Mouse (Mus musculus): ENCODE data around the gene Mettl18. TPM values are rescaled to one million over a fixed set of nuclear protein-coding genes. Genes with fewer than 3 reads are reported as not detected.
"Not testable (repeated sequence)": the region's sequence is repeated elsewhere in the genome, so short reads cannot be mapped to it uniquely, and the experiment has no call there.

Gene Mettl18
- 1 to 10 TPM; 3.3 to 4.8 (median 4.0) TPM for total RNA-seq (2022)

DNA sequence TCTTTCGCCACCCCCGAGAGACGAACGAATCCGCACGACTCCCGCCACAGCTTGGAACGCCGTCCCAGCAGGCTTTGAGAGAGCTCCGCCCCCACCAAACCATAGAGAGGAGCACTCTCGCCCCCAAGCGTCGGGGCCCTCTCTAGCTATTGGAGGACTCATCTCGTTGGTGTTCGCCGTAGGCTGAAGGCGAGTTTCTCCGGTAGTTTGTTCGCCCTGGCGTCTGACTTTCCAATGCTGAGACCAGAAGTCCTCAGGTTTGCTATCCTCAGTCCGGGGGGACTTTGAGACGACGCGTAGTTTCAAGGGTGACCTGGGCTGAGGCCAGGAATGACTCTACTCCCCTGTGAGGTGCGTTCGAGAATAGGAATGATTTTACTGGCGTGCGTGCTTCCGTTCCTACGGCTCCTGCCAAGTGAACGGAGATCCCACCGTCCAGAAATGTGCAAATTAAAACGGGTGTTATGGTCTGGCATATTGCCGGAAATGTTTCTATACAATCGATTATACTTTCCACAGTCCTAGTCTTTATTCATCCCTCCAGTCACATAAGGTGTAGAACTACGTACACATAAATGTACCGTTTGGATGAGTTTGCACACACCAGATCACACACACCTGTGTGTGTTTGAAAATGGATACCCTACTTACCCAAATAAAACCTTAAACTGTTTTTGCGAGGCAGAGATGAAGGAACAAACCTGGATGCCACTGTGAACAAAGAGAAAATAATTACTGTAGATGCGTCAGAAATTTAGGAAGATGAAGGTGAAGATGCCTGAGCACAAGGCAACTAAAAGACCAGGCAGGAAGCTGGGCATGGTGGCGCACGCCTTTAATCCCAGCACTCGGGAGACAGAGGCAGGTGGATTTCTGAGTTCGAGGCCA is at the start of gene Mettl18, which contains the start of gene BC055324:
Mettl18 (plus strand) TSS at position 169 of the 888 bp plus-strand sequence.
BC055324 (minus strand) TSS at position 76 of the 888 bp plus-strand sequence.
- peak; percentile 92 for DNase-seq (ENCODE audit: low spot score)

DNA sequence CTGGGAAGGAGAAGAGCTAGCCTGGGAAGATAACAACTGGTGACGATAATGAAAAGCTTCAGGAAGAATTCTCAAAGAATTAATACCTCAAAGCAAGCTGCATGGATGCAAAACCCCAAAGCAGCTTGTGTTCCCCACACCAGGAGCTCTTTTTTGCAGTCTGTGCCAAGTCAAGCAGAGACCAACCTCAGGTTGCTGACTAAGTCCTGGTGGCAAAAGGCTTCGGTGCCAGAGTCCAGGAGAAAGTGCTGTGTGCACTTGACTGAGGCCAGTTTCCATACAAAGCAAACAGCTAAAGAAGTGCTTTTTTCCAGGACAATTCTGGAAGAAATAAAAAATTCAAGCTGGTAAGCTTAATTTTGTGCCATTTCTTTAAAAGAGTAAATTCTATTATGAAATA is 41.3 kb upstream of the Mettl18 start:
- DNase-seq (ENCODE audit: low spot score), result no peak

DNA sequence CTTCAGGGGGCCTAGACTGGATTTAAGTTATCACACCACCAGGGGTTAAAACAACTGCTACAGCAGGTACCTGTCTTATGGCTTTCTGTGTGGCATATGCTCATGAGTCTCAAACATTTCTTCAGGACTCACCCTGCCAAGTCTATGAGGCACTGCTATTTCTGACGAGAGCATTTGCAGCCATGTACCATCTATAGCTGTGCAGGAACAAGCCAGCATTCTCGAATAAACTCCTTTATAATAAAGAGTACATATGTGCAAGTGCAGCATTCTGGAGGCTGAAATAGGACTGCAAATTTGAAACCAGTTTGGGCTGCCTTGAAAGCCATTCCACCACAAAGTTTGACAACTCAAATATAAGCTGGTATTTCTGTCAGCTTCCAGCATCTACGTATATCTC is 36.7 kb upstream of the Mettl18 start:
- no peak for DNase-seq (ENCODE audit: low spot score)

DNA sequence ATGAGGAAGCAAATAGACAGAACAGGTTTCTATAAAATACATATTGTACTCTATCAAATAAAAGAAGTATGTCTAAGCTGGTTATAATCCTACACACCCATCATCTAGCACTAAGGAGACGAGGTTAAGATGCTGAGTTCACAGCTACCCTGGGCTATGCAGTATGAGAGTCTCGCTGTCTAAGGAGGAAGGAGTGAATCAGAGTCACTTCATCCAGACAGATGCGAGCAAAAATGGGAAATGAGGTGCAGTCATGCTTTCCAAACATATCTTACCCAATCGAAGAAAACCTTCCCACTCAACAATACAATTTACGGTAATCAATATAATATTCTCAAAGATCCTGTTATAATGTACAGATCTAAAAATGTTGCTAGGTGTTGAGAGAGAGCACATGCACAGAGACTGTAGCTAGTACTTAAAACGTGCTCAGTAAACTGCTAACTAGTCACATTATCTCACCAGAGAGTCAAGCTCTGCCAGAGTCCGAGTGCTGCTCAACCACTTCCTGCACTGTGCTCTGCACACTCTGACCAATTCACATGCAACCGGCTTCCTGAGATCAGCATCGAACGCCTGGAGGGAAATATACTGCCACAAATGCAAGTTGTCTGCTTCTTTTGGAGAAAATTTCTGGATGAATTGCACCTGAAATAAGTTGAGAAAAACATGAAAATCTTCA is 30.5 kb upstream of the Mettl18 start:
- no peak for DNase-seq (ENCODE audit: low spot score)

DNA sequence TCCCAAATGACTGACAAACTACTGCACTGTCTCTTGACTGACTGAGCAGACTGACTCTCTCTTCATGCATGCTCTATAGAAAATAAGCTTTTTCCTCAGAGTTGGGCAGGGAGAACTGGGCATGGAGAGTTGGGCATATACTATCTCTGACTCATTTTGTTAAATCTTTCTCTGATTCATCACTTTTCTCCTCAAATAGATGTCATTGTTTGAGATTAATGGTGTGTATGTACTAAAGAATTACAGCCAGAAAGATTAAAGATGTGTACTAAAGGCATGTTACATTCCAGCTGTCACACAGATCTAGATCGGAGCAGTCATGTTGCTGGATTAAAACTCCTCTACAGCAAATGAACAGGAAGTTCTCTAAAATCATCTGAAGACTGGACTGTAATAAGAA is 20.2 kb upstream of the Mettl18 start:
- DNase-seq (ENCODE audit: low spot score), result no peak

DNA sequence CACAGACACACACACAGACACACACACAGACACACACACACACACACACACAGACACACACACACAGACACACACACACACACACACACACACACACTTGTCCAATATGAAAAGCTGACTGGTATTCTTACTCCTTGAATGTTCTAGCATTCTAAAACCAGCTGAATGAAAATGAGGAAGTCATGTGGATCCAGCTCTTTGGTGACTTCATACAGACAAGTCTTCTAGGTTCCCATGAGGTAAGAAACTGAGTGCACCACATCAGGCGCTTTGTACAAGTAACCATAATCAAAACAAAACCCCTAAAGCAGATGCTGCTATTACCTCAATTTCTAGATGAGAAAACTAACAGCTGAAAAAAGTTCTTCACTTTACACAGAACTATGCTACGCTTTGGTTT is 19.6 kb upstream of the Mettl18 start:
- no peak for DNase-seq (ENCODE audit: low spot score)

DNA sequence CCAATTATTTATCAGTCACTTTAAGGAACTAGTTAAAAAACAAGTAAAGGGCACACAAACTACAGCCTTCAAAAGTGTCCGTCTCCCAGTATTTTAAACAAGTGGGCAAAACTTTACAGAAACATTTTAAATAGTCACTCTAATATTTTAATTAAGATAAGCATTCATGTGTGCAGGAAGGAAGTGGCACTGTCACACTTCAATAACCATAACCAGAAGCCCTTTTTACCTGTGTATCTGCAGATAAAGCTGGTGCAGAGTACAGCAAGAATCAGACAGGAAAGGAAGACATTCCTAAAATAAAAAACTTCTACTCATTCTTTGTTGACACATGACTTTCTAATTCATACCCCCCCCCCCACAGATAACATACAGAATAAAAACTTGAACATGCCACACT is 18.2 kb upstream of the Mettl18 start:
- no peak for DNase-seq (ENCODE audit: low spot score)

DNA sequence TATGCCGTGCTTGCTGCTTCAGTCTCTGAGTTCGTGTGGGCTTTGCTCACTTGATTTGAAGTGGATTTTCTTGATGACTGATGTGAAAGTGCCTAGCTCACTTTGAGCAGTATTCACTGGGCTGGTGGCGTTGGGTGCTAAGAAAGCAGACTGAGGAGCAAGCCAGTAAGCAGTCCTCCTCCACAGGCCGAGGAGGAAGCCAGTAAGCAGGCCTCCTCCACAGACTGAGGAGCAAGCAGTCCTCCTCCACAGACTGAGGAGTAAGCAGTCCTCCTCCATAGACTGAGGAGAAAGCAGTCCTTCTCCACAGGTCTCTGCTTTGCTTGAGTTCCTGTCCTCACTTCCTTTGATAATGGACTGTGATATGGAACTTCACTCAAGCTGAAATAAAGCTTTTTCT is 2.3 kb upstream of the Mettl18 start:
- DNase-seq (ENCODE audit: low spot score), result no peak

DNA sequence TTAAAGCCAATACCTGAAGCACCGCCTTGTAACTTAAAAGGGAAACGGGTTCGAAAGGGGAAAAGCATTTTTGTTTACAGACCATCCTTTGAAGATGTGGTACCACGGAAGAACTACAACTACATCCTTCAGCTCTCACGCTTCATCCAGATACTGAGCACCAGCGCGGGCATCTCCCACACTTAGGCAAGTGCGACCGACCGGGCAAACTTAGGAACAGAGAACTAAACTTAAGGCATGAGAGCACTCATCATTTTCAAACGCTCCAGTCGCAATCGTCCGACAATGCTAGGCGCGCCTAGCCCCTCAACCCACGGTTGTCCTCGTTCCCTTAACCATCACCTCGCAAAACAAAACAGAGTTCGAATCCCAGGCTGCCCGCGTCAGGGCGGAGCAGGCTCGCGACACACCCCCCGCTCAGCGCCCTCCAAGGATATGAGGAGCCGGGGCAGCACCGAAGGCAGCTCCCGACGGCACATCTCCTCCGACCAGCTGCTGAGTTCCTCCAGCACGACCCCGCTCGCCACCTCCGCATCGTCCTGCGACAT is 442 bp upstream of the Mettl18 start:
- DNase-seq (ENCODE audit: low spot score), result no peak

DNA sequence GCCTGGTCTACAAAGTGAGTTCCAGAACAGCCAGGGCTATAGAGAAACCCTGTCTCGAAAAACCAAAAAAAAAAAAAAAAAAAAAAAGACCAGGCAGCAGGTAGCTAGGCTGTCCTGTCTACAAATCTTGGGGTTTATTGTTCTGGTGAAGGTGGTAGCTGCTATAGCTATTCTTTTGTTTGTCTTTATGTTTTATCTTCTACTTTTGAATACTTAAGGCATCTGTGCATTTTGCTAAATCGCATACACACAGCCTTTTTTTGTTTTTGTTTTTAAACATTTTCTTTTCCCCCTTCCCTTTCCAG is 872 bp downstream of the Mettl18 start:
- DNase-seq (ENCODE audit: low spot score), result no peak

DNA sequence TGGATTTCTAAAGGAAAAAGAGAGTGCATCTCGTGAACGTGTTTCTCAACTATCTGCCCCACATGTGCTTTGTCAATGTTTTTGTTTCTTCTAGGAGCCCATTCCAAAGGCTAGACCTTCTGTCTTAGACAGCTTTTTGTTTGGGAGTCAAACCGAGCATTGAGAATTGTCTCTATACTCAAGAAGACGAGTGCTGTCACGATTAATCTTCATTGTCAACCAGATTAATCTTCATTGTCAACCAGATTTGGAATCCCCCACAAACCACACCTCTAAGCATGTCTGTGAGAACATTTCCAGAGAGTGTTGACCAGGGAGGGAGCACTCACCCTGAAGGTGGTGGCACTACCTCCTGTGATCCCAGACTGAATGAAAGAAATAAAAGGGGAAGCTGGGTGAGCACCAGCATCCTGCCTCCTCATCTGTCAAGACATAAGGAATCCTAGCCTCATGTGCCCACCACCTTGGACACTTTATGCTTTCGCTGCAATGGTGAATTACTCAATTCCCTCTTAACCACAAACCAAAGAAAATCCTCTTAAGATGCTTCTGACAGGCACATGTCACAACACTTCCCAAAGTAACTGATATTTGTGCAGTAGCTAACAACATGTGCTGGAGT is 7.3 kb downstream of the Mettl18 start:
- DNase-seq (ENCODE audit: low spot score), result no peak

DNA sequence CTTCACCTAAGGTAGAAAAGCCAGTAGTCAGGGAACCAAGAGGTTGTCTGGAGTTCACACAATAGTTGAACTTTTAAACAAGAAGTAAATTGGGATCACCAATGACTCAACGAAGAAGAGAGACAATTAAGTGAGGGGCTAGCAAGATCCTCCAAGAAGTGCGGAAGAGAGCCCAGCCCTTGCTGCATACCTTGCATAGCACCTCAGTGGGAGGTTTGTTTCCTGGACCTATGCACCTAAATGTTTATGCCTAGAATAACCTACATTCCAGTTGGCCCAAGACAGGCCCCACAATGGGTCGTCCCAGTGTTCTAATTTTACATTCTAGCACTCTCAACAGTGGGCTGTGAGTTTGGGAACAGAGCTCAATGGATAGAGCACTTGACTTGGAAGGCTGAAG is 9.6 kb downstream of the Mettl18 start:
- DNase-seq (ENCODE audit: low spot score), result no peak

DNA sequence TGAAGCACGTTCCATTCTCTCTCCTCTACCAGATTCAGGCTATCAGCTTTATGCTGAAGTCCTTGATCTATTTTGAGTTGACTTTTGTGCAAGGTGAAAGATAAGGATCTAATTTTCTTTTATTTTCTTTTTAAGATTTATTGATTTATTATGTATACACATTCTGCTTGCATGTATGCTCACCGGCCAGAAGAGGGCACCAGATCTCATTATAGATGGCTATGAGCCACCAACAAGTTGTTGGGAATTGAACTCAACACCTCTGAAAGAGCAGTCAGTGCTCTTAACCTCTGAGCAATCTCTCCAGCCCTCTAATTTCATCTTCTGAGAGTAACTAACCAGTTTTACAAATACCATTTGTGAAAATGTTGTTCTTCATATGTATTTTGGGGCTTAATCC is 14.5 kb downstream of the Mettl18 start:
- no peak for DNase-seq (ENCODE audit: low spot score)

DNA sequence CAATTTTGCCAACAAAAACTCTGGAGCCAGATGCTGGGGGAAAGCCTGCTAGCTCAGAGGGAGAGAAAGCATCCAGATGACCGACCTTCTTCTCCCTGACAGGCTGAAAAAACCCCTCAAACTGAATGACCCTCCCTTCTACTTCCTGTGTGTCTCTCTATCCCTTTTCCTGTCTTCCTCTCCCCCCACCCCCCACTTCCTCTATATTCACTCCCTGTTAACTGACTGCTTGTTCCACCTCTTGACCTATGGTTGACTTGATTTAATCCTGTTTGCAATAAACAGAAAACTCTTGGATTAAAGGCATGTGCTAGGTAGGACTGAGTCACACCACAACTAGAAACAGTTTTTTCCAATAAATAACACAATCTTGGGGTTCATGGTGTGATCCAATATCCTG is 19.9 kb downstream of the Mettl18 start:
- no peak for DNase-seq (ENCODE audit: low spot score)

DNA sequence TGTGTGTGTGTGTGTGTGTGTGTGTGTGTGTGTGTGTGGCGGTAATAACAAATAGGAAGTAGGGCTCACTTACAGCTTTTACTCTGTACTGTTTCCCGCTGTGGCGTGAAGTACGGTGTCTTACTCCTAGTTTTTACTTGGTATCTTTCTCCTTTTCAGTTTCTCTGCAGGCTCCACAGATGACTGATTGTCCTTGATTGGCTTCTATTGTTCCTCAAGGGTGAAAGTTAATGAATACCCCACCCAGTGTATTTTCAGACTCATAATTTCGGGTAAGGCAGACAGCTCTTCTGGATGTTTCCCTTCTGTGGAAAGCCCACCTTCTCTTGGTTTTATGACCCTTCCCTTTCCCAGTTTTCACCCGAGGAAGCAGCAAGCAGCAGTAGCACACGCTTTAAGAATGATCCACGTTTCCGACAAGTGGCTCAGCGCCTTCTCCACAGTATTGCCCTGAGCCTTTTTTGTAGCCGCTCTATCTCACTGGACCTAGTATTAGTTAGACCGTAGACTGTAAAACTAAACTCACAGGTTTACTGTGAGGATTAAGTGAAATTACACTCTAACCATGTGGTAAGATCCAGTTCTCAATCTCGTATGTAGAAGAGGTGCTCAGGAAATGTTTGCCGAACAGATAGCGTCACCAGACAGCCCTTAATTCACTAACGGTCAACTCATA is 23.7 kb downstream of the Mettl18 start:
- DNase-seq (ENCODE audit: low spot score), result no peak

DNA sequence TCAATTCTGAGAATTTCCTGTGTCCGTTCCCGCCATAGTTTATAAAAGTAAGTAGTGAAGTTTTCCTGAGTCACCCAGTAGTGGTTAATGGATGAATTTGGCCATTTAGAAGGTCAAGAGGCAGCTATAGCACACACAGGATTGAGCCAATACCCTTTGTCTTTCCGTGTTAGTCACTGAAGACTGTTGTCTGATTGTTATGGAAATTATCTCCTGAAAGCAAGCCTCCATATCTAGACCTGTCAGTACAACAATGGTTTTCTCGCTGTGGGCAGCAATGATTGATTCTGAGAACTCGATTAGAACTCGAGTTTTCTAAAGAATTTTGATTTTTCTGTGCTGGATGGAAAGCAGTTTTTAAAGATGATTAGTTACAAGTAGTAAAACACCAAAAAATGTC is 25.1 kb downstream of the Mettl18 start:
- DNase-seq (ENCODE audit: low spot score), result no peak

DNA sequence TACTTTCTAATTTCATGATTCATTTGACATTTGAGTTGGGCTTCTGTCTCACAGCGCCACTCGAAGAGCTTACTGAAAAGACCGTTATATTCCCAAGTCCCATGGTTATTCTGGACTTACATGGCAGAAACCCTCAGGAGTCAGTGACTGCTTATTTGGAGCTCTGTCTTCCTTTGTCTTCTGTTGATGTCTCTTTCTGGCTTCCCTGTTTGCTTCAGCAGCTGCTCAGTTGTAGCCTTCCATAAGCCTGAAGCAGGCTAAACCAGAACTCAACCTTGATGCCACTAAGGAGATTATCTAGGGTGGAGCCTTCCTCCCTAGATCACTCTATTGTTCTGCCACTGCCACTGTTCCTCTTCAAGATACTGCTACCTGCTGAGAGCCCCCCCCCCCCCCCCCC is 26.1 kb downstream of the Mettl18 start:
- DNase-seq (ENCODE audit: low spot score), result not testable (repeated sequence)

DNA sequence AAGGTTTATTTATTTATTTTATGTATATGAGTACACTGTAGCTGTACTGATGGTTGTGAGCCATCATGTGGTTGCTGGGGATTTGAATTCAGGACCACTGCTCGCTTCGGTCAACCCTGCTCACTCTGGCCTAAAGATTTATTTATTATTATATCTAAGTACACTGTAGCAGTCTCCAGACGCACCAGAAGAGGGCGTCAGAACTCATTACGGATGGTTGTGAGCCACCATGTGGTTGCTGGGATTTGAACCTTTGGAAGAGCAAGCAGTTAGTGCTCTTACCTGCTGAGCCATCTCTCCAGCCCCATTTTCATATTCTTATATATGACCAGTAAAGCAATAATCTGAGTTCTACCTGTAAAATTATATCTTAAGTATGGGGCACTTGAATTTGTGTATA is 27.4 kb downstream of the Mettl18 start:
- DNase-seq (ENCODE audit: low spot score), result not testable (repeated sequence)

DNA sequence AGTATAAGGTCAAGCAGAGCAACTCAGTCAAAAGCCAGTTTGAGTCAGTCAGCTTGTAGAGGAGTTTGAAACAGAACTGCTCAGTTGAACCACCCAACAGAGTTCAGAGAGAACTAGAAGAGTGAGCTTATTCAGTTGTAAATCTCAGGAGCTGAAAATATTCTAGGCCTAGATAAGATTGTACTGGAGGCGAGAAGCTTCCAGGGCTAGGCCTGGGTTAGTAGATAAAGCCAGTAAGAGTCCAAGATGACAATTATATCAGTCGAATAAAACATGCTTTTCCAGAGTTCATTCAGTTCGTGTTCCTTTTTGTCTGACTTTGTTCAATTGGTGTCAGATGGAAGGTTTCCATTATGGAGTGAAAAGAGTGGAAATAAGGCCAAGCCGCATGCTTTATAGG is 31.0 kb downstream of the Mettl18 start:
- no peak for DNase-seq (ENCODE audit: low spot score)

DNA sequence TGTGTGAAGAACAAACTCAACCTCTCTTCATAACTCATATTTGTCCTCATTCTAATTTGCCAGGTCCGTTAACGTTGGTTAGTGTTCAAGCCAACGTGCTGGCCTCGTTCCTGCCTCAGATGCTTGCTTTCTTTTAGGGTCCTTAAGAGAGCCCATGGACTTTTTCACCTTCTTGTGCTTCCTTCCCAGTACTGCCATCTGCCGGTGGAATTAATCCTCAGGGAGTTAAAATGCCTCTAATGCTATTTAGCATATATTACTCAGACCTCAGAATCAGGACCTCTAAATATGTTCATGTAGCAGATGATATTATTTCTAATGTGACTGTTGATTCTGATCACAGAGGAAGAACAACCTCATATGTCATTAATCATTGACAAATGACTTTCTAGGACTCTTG is 32.7 kb downstream of the Mettl18 start:
- no peak for DNase-seq (ENCODE audit: low spot score)

DNA sequence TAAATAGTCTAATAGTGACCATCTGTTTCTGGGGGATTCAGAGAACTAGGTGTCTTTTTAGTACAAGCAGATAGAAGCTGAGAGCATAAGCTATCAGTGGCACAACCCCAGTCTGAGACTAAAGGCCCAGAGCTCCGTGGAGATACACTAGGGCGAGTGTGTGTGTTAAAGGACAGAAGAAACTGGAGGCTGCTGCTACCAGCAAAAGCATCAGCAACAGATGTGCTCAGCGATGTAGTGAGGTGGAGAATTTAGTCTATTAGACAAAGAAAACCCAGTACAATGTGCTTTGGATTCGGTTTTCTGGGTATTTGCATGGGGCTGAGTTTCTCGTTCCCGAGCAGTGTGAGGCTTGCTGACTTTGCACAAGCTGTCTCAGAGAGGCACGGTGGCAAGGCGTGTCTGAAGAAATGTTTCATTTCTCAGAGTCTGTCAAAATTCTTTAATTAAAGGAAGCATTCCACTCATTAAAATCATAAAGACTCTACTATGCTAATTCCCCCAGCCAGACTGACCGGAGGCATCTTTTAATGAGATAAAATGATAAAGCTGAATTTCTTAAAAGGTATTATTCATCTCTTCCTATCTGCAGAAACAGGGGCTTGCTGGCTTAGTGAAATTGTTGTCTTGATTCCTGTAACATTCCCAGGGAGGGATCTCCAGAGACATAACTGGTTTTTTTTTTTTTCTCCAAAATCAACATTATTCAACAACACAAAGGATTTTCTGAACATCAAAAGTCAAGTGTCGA is 45.9 kb downstream of the Mettl18 start:
- no peak for DNase-seq (ENCODE audit: low spot score)

Measured in heart, adult 8-10 months (tissue).